Mouse (Mus musculus) A20 (cell line): ENCODE measurements at regions not wholly inside any gene's neighbourhood (a gene's known extent, or its start where the extent isn't known, plus 50 kb on each side); places are given as distances from the start of the nearest gene placed in this dataset.

Experiments
- DNase-seq: peaks from one replicate; pipeline ENCODE4 v3.0.0-alpha.2; 2011; ENCODE audit warnings: low read depth, low spot score

- no peak for DNase-seq
Observed at GRCm38 (mm10) chrX:53976273-53977135, 179.0 kb upstream of the Xlr start.

DNA sequence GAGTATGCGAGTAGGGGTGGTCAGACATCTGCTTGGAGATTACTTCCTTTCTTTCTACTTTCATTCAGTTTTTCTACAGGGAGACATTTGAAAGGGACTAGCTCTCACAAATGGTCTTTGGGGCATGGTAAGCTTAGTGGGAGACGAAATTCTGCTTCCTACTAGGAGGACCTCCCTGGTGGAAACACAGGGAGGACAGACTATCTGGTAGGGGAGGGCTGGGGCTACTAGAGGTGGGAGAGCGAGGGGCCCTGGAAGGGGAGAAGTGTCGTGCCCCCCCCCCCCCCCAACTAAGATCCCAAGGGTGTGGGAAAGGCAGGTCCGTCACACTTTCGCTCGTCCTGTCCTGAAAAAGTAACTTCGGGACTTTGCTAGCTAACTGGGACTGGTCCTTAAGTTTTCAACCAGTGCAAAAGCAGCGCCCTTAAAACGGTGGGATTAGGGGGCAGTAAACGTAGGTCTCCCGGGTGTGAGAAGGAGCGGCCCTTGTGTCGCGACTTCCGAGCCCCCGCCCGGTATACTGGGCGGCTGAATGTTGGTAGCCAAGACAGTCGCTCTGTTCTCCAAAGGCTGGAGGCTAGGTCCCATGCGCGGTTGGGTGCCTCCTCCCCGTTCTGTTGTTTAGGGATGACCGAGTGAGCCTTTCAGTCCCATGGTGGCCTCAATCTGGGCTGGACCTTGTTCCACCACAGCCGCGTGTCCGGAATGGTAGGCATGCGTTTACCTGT lies 178.2 kb upstream of the Xlr start:
- no peak for DNase-seq

DNA sequence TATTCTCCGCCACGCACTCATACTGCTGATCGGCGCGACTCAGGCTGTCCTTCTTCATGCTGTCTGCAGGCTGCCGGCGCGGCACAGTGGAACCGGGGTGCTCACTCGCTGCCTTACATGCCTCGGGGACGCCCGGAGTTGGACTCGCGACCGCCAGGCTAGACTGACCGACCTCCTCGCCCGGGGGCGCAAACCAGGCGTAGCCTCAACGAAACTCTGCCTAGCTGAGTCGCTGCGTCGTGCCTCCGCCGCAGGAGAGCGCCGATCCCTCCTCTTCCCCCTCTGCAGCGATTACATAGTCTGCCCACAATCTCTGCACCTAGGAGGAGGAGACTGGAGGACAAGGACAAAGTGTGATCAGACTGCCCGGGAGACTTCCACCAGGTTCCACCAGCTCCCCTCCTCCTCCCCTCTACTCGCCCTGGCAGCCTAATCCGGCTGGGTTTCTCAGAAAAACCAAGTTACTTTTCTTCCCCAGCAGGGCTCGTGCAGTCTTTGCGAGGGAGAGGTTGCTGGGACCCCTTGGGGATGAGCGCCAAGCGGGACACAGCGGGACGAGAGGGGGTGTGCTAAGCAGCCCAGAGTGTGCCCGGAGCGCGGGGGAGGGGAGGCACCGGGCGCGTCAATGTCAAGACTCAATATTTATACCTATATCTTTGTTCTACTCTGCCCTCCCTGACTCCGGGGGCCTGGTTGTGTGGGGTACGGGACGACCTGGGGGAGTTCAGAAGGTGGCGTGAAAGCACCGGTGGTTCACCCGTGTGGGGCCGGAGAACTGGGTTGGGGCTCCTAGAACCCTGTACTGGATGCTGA lies 177.4 kb upstream of the Xlr start:
- peak; percentile 69 for DNase-seq
